Mouse (Mus musculus) midbrain, embryonic 14.5 days (tissue): ENCODE results near the gene Tmem30b. TPM values are rescaled to one million over a fixed set of nuclear protein-coding genes. Genes with fewer than 3 reads are reported as not detected.

Experiments used
- ATAC-seq: fragments of 200-750 bp; cut with Nextera tagmentation; 2 replicates; pipeline ENCODE4 v1.8.0; 2017; ENCODE audit warnings: moderate number of reproducible peaks, moderate library complexity; ENCODE audit not compliant: low FRiP score, low TSS enrichment
- DNase-seq: peaks from one replicate; pipeline ENCODE4 v3.0.0-alpha.2; 2015
- H3K27ac ChIP-seq: fragments of 300-500 bp; sonication (generic); replicated peaks from 2 replicates; pipeline ENCODE4 v1.5.1; 2014; ENCODE audit warnings: mild to moderate bottlenecking, low read depth, low read length, moderate library complexity
- H3K27me3 ChIP-seq: fragments of 300-500 bp; sonication (generic); 2 replicates; pipeline ENCODE4 v1.6.1; 2014; ENCODE audit warnings: low read length, control low read depth, mixed read lengths; ENCODE audit not compliant: control insufficient read depth, insufficient read depth
- H3K36me3 ChIP-seq: fragments of 300-500 bp; sonication (generic); 2 replicates; pipeline ENCODE4 v1.6.1; 2014; ENCODE audit warnings: low read length, control low read depth; ENCODE audit not compliant: control insufficient read depth, insufficient read depth
- H3K4me1 ChIP-seq: fragments of 300-500 bp; sonication (generic); 2 replicates; pipeline ENCODE4 v1.6.1; 2014; ENCODE audit warnings: mild to moderate bottlenecking, antibody characterized with exemption, low read length, control low read depth; ENCODE audit not compliant: control insufficient read depth, insufficient read depth
- H3K4me2 ChIP-seq: fragments of 300-500 bp; sonication (generic); 2 replicates; pipeline ENCODE4 v1.6.1; 2014; ENCODE audit warnings: mild to moderate bottlenecking, low read length, moderate library complexity
- H3K4me3 ChIP-seq: fragments of 300-500 bp; sonication (generic); replicated peaks from 2 replicates; pipeline ENCODE4 v1.5.1; 2014; ENCODE audit warnings: low read depth, low read length
- H3K9ac ChIP-seq: fragments of 300-500 bp; sonication (generic); replicated peaks from 2 replicates; pipeline ENCODE4 v1.6.1; 2014; ENCODE audit warnings: mild to moderate bottlenecking, low read length, moderate library complexity
- H3K9me3 ChIP-seq: fragments of 300-500 bp; sonication (generic); 2 replicates; pipeline ENCODE4 v1.6.1; 2016; ENCODE audit warnings: low read length, control low read depth, mixed read lengths; ENCODE audit not compliant: control insufficient read depth
- WGBS: fragments of 180-500 bp; shearing (Covaris S2); extraction: QIAGEN DNeasy Blood & Tissue Kit; methylation state at CpG from one replicate; pipeline ENCODE4 v1.1.7; 2014; 5-methylcytosine and 5-hydroxymethylcytosine counted together
- polyA plus RNA-seq: library from polyadenylated mRNA; unstranded; fragments of >200 nt; fragmentation: Nextera tagmentation; extraction: Ambion mirVana; gene quantifications from 2 replicates; pipeline ENCODE4 v1.2.1, GENCODE M21; 2014

Gene Tmem30b
- polyA plus RNA-seq, 1 experiment from 2014 or later: 0.16 TPM

- ATAC-seq (peak; percentile 57; the same call in 1 of the 2 replicates), DNase-seq (peak; percentile 87)
- Histone ChIP-seq H3K36me3 (no peaks in the 10 kb centered on the region), H3K9me3 (no peaks in the 10 kb centered on the region), H3K4me2 (peak overlapping the region; percentile 34), H3K9ac (no peak overlapping the region), H3K27me3 (no peaks in the 10 kb centered on the region), H3K4me3 (no peak overlapping the region), H3K4me1 (no peaks in the 10 kb centered on the region; the same call in 1 of the 2 replicates), H3K27ac (no peak overlapping the region)
- 45% methylated on average over 15 of the region's 15 CpGs for WGBS
Observed at GRCm38 (mm10) chr12:73517022-73517709, 29.0 kb downstream of the Tmem30b start.

GRCm38 (mm10) chr12:73516516-73516915 is 29.7 kb downstream of the Tmem30b start:
- Histone ChIP-seq H3K4me3 (no peak overlapping the region), H3K4me1 (no peaks in the 10 kb centered on the region; the same call in 1 of the 2 replicates), H3K9ac (no peak overlapping the region), H3K36me3 (no peaks in the 10 kb centered on the region), H3K27ac (no peak overlapping the region), H3K27me3 (no peaks in the 10 kb centered on the region), H3K9me3 (no peaks in the 10 kb centered on the region), H3K4me2 (no peak overlapping the region)
- DNase-seq (no peak), ATAC-seq (no peak)
- 90% methylated on average over 8 of the region's 8 CpGs for WGBS

DNA sequence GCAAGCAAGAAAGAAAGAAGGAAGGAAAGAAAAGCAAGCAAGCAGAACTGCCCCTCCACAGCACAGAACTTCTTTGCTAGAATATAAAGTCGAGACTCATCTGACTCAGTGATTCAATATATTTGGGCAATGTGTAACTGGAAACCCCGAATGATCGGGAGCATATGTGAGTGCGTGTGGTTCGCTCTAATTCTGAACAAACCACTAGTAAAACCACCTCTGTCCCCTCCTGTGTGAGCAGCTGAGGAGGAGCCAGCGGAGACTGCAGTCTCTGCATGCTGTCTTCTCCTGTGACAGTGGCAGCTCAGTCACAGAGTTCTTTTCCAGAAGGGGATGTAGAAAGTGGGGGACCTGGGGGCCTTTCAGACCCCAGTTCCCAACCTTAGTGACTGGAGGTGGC is 31.5 kb downstream of the Tmem30b start:
- Histone ChIP-seq H3K9me3 (no peaks in the 10 kb centered on the region), H3K27me3 (no peaks in the 10 kb centered on the region), H3K4me3 (no peak overlapping the region), H3K4me2 (no peak overlapping the region), H3K27ac (no peak overlapping the region), H3K9ac (no peak overlapping the region), H3K36me3 (no peaks in the 10 kb centered on the region), H3K4me1 (no peaks in the 10 kb centered on the region; the same call in 1 of the 2 replicates)
- ATAC-seq (no peak), DNase-seq (no peak)
- WGBS: 85% methylated on average over 6 of the region's 6 CpGs

DNA sequence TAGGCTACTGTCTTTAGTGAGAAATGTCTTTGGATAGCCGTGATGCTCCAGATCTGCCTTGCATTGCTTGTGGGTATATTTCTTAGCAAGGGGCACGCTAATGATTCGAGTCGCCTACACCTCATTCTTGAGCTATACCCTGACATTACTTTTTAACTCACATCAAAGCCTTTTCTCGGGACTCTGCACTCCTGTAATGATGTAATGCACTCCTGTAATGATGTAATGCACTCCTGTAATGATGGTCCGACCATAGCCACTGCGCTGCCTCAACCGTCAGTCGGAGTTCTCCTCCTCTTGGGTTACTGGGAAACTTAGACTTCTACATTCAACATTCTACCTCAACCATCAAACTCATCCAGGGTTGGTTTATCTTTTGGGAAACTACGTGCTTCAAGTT is 32.2 kb downstream of the Tmem30b start:
- no peak for ATAC-seq
- 91% methylated on average over 10 of the region's 10 CpGs for WGBS
- H3K9me3 ChIP-seq: no peaks in the 10 kb centered on the region

DNA sequence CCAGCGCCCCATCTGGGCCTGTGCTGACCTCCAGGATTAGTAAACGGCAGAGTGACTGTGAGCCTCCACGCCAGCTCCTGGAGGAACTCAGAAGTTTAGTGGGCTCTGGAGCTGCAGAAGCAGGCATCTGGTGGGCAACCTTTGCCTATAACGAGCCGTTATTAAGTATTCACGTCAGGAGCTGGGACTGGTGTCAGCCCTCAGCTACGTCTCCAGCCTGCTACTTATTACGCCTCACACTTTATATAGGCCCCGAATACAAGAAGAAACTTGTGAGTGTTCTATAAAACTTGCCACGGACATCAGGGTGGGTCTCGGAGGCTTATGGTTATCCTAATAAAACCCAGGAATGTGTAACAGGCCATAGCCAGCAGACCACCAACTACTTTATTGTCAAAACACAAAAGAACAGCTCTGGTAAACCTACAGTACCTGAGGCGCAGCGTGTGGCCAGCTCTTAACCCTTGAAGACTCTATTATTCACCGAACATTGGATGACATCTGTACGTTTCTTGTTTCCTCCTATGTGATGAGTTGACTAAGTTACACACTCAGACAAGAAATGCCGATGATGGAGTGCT is 34.6 kb downstream of the Tmem30b start:
- 79% methylated on average over 16 of the region's 16 CpGs for WGBS
- Histone ChIP-seq H3K27me3 (no peaks in the 10 kb centered on the region), H3K9ac (no peak overlapping the region), H3K27ac (no peak overlapping the region), H3K36me3 (no peaks in the 10 kb centered on the region), H3K4me3 (no peak overlapping the region), H3K4me1 (no peaks in the 10 kb centered on the region), H3K9me3 (no peaks in the 10 kb centered on the region), H3K4me2 (no peak overlapping the region)
- DNase-seq (no peak), ATAC-seq (no peak)

More for the DNA sequence above, 32.2 kb downstream of the Tmem30b start:
- no peak for DNase-seq
- Histone ChIP-seq H3K4me2 (no peak overlapping the region), H3K4me3 (no peak overlapping the region), H3K9ac (no peak overlapping the region), H3K36me3 (no peaks in the 10 kb centered on the region), H3K4me1 (no peaks in the 10 kb centered on the region; the same call in 1 of the 2 replicates), H3K27me3 (no peaks in the 10 kb centered on the region), H3K27ac (no peak overlapping the region)

DNA sequence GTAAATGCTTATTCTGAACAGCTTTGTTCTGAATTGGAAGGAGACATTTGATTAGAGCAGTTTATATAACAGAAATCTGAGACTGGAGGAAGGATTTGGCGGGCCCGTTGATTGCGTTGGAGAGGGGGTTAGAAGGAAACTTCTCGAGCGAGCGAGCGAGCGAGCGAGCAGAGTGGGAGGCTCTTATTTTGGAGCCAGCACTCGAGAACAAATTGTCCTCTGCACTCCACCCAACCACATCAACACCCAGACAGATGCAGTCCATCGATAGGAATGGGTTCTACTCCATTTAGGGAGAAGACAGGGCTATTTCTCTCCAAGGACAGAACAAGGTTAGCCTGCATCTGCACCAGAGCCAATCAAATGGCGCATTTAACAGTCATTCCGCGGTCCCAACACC is 39.1 kb downstream of the Tmem30b start:
- H3K27me3 ChIP-seq: no peaks in the 10 kb centered on the region
- no peaks in the 10 kb centered on the region for H3K4me1 ChIP-seq
- H3K36me3 ChIP-seq: no peaks in the 10 kb centered on the region
- no peak for ATAC-seq
- no peaks in the 10 kb centered on the region for H3K9me3 ChIP-seq
- DNase-seq: no peak
- no peak overlapping the region for H3K4me3 ChIP-seq
- H3K4me2 ChIP-seq: no peak overlapping the region
- H3K27ac ChIP-seq: 0 out of 2 replicates have a peak overlapping the region, but pooled peaks have one; percentile 45
- no peak overlapping the region for H3K9ac ChIP-seq
- WGBS: 85% methylated on average over 14 of the region's 14 CpGs

DNA sequence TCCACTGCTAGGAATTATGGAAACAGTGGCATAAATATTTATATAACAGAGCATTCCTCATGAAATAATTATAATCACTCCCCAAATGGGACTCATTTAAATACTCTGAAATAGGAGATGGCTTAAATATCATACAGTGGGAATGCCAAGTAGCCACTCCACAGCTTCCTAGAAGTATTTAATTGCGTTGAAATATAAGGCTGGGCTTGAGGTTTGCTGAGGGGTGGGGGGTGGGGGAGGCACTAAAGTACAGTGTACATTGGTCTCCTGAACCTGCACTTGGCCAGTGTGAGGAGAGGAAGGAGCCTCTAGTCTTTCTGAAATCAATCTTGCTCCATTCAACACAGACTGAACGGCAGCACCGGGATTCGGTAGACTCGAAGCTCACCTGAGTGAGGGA is 39.5 kb downstream of the Tmem30b start:
- H3K9me3 ChIP-seq: no peaks in the 10 kb centered on the region
- H3K36me3 ChIP-seq: no peaks in the 10 kb centered on the region
- WGBS: 84% methylated on average over 5 of the region's 5 CpGs
- H3K27ac ChIP-seq: 0 out of 2 replicates have a peak overlapping the region, but pooled peaks have one; percentile 45
- no peaks in the 10 kb centered on the region for H3K4me1 ChIP-seq
- no peak overlapping the region for H3K4me3 ChIP-seq
- H3K27me3 ChIP-seq: no peaks in the 10 kb centered on the region
- DNase-seq (peak; percentile 40), ATAC-seq (no peak)
- H3K4me2 ChIP-seq: no peak overlapping the region
- H3K9ac ChIP-seq: no peak overlapping the region

- no peak for ATAC-seq
- no peak overlapping the region for H3K4me2 ChIP-seq
- no peak overlapping the region for H3K27ac ChIP-seq
- no peaks in the 10 kb centered on the region for H3K4me1 ChIP-seq
- no peaks in the 10 kb centered on the region for H3K27me3 ChIP-seq
- H3K4me3 ChIP-seq: no peak overlapping the region
- H3K9me3 ChIP-seq: no peaks in the 10 kb centered on the region
- DNase-seq: peak; percentile 17
- no peak overlapping the region for H3K9ac ChIP-seq
- no peaks in the 10 kb centered on the region for H3K36me3 ChIP-seq
- WGBS: 66% methylated on average over 5 of the region's 5 CpGs
Observed at GRCm38 (mm10) chr12:73500689-73501326, 45.4 kb downstream of the Tmem30b start.
